Mouse (Mus musculus): ENCODE measurements around the gene Fads3.

Gene Fads3

DNA sequence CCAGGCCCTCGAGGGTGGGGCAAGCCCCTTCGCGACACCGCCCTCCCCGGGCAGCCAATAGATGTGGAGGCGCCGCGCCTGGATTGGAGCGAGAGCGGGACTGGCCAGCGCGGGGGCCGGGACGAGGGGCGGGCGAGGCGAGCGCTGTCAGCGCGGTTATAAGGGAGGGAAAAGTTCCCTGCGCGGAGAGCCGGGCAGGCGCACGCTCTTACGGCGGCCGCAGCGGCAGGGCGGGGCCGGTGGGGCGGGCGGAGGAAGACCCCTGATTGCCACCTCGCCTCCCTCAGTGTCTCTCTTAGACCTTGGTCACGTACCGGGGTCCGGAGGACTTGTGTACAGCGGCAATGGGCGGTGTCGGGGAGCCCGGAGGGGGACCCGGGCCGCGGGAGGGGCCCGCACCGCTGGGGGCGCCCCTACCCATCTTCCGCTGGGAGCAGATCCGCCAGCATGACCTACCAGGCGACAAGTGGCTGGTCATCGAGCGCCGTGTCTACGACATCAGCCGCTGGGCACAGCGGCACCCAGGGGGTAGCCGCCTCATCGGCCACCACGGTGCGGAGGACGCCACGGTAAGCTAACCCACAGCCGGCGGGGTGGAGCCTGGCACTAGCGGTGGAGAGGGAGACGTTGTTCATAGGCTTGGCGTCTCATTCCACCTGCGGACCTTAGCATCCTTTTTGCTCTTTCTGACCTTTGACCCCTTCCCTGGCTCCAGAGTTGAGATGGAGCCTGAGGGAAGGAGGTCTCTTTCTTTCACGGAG lies at the start of gene Fads3:
Gene Fads3 (plus strand): TSS at position 182 of the 761 bp plus-strand sequence.
- DNase-seq (ENCODE audit: low read depth) = no peak

DNA sequence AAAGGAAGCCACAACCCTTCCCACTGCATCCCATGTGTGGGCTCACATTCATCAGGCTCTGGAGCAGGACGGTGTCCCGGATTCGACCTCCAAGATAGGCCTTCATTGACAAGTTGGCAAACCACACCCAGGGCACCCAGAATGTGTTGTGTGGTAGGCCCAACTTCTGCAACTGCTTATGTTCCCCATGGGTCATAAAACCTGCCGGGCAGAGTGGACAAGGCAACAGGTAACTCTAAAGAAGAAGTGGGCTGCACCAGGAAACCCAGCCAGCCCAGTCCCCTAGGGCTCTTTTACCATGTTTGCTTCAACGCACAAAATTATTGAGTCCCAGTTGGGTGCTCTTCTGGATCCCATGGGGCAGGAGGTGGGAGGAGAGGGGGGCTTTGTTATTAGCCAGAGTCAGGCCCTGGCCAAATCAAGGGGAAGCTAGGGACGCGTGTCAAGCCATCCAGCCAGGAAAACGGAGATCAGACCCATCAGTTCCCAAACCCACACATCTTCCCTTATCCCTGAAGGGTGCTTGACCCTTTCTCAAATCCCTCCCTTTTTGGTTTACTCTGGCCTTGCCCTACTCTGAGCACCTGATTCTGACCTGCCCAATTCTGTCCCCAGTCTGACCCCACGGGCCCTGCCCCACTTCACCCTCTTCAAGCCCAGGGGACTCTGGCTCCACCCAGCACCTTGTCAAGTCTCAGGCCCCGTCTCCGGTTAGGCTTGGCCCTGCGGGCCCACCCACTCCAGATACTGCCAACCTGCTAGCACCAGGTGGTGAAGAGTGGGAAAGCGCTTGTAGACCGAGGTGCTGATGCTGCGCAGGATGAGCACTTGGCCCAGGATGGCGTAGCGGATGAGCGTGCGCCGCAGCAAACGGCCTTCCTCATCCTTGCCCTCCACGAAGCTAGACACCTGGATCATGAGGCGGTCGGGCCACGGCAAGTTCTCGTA lies 49.1 kb upstream of the Fads3 start:
- DNase-seq (ENCODE audit: low read depth) = no peak

GRCm38 (mm10) chr19:9993036-9993656 lies 48.2 kb upstream of the Fads3 start:
- no peak for DNase-seq (ENCODE audit: low read depth)

- no peak for DNase-seq (ENCODE audit: low read depth)
Observed at GRCm38 (mm10) chr19:9997204-9998062, 43.9 kb upstream of the Fads3 start.

- no peak for DNase-seq (ENCODE audit: low read depth)
Observed at GRCm38 (mm10) chr19:9998063-9998416, 43.3 kb upstream of the Fads3 start.

DNA sequence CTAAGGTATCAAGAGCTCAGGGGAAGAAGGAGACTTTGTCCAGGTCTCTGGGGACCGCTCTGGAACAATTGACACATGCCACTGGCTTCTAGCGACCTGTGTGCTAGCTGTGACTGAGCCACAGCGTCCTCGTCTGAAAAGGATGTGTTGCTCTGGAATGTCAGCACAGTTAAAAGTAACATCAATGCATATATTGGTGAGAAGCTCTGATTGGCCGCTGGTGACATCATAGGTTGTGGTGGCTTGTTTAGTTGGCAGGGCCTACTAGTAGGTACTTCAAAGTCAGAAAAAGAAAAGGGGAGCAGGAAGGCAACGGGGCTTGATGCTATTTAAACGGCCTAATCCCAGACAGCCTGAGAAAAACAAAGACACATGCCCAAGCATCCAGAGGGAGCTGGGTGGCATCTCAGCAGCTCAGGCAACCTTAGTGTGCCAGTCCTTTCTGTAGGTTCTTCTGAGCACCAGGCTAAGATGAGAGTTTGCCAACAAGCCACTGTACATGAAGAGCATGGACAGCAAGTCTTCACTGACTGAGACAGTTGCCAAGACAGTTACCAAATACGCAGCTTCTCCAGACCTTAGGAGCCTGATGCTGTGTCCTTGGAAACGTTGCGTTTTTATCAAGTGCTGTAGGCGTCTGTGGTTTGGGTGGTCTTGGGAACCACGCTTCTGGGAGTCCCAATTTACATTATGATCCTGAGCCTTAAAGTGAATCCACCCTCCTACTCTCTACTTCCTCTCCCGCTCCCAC lies 42.5 kb upstream of the Fads3 start:
- no peak for DNase-seq (ENCODE audit: low read depth)

GRCm38 (mm10) chr19:10000330-10000729 lies 41.0 kb upstream of the Fads3 start:
- DNase-seq (ENCODE audit: low read depth) = no peak

DNA sequence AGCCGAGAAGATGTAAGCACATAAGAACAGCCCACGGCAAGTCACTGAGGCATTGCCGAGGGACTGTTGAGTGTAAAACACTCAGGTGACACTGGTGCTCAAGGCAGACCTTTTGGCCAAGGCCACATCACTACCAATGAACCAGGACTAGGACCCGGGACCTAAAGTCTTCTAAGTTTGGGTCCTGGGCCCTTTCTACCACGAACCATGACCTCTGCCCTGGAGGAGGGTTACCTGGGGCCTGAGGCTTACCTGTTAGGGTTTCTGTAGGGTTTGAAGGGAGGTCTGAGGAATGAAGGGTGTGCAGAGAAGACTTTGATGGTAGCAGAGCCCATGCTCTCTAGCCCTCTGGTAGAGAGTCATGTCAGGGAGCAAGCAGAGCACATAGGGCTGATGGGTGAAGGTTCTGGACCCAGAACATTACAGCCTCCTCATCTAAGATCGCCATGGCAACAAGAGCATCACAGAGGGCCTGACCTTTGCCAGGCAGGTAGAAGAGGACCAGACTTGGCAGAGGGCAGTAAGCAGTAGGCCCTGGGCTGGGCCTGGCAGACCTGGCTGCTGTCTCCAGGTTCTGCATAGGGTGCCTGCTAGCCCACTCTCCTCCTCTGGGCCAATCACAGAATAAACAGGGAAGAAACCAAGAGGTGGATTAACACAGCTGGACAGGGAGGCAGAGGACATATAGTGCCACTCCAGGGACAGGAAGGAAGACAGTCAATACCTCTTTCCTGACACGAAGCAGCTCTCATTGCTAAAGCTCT lies 40.0 kb upstream of the Fads3 start, which contains the start of the genes Best1 and Rab3il1:
Gene Best1 (minus strand): TSS at position 428 of the 764 bp plus-strand sequence.
Gene Rab3il1 (plus strand): TSS at position 464 of the 764 bp plus-strand sequence.
- DNase-seq (ENCODE audit: low read depth) = no peak

GRCm38 (mm10) chr19:10003696-10004095 lies 37.7 kb upstream of the Fads3 start:
- no peak for DNase-seq (ENCODE audit: low read depth)

- DNase-seq (ENCODE audit: low read depth) = no peak
Observed at GRCm38 (mm10) chr19:10011408-10011807, 30.0 kb upstream of the Fads3 start.

DNA sequence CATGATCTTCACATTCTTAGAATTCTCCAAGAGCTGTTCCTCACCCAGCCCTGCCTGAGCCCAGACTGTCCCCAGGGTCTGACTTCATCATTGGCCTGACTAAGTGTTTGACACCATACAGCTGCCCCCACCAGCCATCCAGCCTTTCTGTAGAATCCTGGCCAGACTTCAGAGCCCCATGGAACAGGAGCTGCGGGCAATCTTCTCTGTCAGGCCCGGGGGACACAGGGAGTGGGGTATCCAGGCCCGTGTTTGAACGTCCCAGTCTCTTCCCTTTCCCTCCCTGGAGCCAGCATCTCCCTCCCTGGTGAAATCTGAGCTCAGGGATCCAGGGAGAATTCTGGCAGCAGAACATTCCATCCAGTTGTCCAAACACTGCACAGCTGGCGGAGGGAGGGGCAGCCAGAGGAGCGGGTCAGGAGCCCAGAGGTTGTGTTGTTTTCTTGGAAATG lies 28.5 kb upstream of the Fads3 start:
- DNase-seq (ENCODE audit: low read depth) = no peak

- no peak for DNase-seq (ENCODE audit: low read depth)
Observed at GRCm38 (mm10) chr19:10013348-10013747, 28.0 kb upstream of the Fads3 start.

GRCm38 (mm10) chr19:10013913-10014312 lies 27.5 kb upstream of the Fads3 start:
- no peak for DNase-seq (ENCODE audit: low read depth)

DNA sequence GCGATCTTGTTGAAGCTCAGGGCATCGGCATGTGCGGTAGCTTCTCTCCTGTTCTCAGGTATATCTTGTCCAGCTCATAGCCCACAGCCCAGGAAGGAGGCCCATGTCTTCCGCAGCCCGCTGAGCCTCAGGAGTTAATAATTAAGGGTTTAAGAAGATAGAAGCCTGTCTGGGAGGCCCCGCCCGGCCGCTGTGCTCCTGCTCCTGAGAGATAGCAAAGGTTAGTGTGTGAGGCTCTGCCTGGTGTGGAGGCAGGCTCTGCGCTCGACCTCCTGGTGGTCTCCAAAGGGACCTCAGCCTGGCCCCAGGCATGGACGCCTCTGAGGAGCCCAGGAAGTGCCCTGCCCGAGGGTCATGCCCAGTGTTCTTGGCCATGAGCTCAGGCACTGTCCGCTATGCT lies 26.5 kb upstream of the Fads3 start:
- no peak for DNase-seq (ENCODE audit: low read depth)

DNA sequence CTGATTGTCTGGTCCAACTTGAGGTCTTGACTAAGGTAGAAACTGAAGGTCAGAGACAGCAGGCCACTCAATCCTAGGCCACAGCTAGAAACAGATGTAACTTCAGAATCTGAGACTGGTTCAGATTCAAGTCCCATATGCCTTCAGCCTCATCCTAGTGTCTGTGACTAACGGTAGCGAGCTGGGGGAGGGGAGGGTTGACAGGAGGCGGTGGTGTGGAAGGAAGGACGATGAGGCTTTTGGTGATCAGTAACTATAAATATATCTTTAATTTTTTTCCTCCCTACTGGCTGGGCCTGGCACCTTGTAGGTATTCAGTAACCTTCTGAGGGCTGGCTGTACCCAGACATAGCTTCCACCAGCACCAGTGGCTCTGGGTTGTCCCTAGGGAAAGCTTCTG lies 25.9 kb upstream of the Fads3 start:
- DNase-seq (ENCODE audit: low read depth) = no peak

- DNase-seq (ENCODE audit: low read depth) = no peak
Observed at GRCm38 (mm10) chr19:10016151-10016550, 25.2 kb upstream of the Fads3 start.

- DNase-seq (ENCODE audit: low read depth) = no peak
Observed at GRCm38 (mm10) chr19:10017637-10018526, 23.5 kb upstream of the Fads3 start.

DNA sequence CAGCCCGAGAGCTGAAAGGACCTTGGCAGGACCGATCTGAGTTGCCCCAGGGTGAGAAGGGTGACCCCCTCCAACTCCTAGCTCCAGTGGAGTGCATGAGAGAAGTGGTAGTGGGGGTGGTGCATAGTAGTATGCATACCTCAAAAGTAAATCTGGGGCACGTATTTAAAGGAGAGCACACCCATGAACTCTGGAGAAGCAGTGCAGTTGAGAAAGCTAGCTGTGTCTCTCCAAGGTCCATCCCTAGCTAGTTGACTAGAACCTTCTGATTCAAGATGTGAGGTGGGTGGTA lies 22.9 kb upstream of the Fads3 start:
- no peak for DNase-seq (ENCODE audit: low read depth)

GRCm38 (mm10) chr19:10019214-10019760 lies 22.1 kb upstream of the Fads3 start:
- no peak for DNase-seq (ENCODE audit: low read depth)

Measured in fibroblast of lung, adult 2 months (primary cell).